Mouse (Mus musculus): ENCODE measurements around the gene 1700007K13Rik. TPM values are rescaled to one million over a fixed set of nuclear protein-coding genes. Genes with fewer than 3 reads are reported as not detected.
"Not testable (repeated sequence)": the region's sequence is repeated elsewhere in the genome, so short reads cannot be mapped to it uniquely, and the experiment has no call there.

1700007K13Rik gene
- polyA plus RNA-seq (2012; ENCODE audit: insufficient read depth, low replicate concordance) = 7.8 and 12.3 TPM in 2 replicates

DNA sequence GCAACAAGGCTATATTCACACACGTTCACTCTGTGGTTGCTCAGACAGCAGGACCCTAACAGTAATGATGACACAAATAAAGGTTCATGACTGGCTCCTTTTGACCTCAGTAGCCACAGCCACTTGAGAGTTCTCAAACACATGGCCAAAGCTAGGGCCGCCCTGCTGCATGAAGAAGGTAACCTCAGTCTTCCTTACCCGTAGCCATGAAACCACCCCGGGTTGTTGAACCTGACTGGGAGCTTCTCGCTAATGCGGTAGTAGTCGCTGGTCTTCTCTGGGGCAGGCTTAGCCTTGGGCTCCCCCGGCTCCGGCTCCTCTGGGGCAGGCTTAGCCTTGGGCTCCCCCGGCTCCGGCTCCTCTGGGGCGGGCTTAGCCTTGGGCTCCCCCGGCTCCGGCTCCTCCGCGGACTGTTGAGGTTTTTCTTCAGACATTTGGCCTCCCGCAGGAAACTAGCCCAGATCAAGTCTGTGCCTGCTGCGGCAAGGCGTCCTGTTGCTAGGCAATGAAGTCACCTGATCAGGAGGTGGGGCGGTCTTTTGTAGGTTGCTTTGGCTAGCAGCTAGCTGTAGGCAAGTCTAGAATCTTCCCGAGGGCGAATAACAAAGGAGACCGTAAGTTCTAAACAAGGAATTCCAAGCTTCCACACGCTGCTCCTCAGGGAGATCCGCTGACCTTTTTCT is at the start of gene 1700007K13Rik:
TSS of gene 1700007K13Rik (minus strand) at position 497 of the 683 bp plus-strand sequence.
- Histone ChIP-seq H3K36me3 (replicated peaks; ENCODE audit: low read length) (peaks cover 22% of the 10 kb centered on the region), H3K4me3 (replicated peaks) (peak within 1 kb of the TSS; percentile 86), H3K27me3 (replicated peaks) (peaks cover 32% of the 10 kb centered on the region), H3K4me1 (peaks cover 44% of the 10 kb centered on the region), H3K9me3 (no peaks in the 10 kb centered on the region)
- no peak for TF ChIP-seq FLI1 (IDR thresholded peaks at IDR 0.05; ENCODE audit: low read length)
- no peak for TF ChIP-seq GATA1 (IDR thresholded peaks at IDR 0.05; ENCODE audit: borderline replicate concordance, low read length)

DNA sequence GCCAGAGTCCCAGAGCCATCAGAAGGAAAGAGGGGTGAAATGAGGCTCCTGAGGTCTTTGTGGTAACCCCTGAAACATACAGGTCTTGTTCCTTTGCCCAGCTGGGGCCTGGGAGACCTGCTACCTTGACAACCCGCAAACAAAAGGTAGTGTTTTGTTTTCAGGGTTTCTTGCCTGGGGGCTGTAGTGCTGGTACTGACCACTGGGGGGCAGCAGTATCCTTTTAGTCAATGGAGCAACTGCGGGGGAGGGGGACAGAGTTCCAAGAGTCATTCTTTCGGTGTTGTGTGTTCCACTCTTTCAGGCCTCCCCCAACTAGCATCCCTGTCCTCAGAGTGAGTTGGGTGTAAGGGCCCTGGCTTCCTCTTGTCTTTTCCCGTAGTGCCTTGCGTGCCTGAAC is 48.4 kb upstream of the 1700007K13Rik start:
- TF ChIP-seq FLI1 (IDR thresholded peaks at IDR 0.05; ENCODE audit: low read length) (no peak), GATA1 (IDR thresholded peaks at IDR 0.05; ENCODE audit: borderline replicate concordance, low read length) (no peak)
- H3K9me3 ChIP-seq = no peaks in the 10 kb centered on the region
- H3K4me3 ChIP-seq (replicated peaks) = peak overlapping the region; percentile 92
- peaks cover 47% of the 10 kb centered on the region for H3K4me1 ChIP-seq
- no peaks in the 10 kb centered on the region for H3K36me3 ChIP-seq (replicated peaks; ENCODE audit: low read length)
- peaks cover 71% of the 10 kb centered on the region for H3K27me3 ChIP-seq (replicated peaks)

DNA sequence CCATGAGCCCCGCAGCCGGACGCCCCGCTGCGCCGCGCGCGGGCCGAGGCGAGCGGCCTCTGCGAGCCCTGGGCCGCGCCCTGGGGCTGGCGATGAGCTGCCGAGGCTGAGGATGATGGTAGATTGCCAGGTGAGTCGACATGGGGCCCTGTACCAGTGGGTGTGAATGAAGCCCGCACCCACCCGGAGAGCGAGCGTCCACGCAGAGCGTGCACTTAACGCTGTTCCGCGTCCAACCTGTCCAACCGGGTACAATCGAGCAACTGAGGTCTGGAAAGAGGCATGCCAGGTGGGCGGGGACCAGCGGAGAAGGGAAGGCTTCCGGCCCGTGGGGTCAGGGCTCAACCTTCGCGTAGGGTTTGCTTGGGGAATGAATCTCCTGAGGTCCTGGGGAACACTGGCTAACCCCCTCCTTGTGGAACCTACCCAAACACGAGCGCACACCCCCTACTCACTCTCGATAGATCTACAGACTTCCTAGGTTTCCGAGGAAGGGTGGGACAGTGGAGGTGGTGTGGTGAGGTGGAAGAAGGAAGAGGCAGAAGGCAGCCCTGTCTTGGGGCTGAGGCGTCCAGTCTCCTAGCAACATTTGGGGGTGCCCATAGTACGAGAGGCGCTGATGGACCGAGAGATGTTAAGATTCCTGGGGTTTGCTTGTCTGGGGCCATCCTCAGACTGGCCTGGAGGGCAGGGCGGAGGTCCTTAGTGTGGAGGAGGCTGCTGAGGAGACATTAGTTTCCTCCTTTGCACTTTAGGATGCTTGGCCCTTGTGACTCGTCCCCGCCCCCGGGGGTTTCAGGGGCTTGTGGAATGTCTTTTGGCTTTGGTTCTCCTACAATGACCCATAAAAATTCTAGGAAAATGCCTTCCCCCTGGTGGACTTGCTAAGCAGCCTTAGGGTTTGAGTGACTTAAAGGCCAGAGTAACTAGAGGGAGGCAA is 47.6 kb upstream of the 1700007K13Rik start:
- no peaks in the 10 kb centered on the region for H3K9me3 ChIP-seq
- H3K36me3 ChIP-seq (replicated peaks; ENCODE audit: low read length) = no peaks in the 10 kb centered on the region
- no peak for TF ChIP-seq GATA1 (IDR thresholded peaks at IDR 0.05; ENCODE audit: borderline replicate concordance, low read length)
- no peak for TF ChIP-seq FLI1 (IDR thresholded peaks at IDR 0.05; ENCODE audit: low read length)
- peaks cover 68% of the 10 kb centered on the region for H3K27me3 ChIP-seq (replicated peaks)
- peak overlapping the region; percentile 92 for H3K4me3 ChIP-seq (replicated peaks)
- peaks cover 47% of the 10 kb centered on the region for H3K4me1 ChIP-seq

DNA sequence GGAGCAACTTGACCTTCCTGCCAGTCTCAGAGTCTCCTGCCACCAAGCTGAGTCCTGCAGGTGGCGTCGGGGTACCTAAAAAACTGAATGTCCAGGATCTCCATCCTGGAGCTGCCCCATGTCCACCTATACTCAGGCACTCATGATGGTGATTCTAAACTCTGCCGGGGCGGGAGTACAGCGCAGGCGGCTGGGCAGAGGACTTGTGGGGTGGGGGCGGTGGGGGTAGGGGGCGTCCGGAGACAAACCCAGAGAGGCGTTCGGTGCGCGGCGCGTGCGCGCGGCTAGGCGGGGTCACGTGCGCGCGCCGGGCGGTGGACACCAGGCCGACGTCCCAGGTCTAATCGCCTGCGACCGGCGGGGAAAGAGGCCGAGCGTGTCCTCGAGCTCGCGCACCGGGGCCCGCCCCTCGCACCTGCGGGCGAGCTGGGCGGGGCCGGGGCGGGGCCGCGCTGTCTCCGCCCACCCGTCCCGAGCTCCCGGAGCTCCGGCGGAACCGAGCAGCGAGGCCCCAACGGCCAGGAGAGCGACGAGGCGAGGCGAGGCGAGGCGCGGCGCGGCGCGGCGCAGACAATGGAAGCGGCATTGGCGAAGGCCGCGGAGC is 46.8 kb upstream of the 1700007K13Rik start, which contains the start of gene Ralgds:
TSS of gene Ralgds (plus strand) at position 328 of the 604 bp plus-strand sequence.
- Histone ChIP-seq H3K36me3 (replicated peaks; ENCODE audit: low read length) (no peaks in the 10 kb centered on the region), H3K4me3 (replicated peaks) (peak within 1 kb of the TSS; percentile 92), H3K4me1 (peaks cover 42% of the 10 kb centered on the region), H3K9me3 (no peaks in the 10 kb centered on the region), H3K27me3 (replicated peaks) (peaks cover 67% of the 10 kb centered on the region)
- TF ChIP-seq FLI1 (IDR thresholded peaks at IDR 0.05; ENCODE audit: low read length) = no peak
- TF ChIP-seq GATA1 (IDR thresholded peaks at IDR 0.05; ENCODE audit: borderline replicate concordance, low read length) = no peak

DNA sequence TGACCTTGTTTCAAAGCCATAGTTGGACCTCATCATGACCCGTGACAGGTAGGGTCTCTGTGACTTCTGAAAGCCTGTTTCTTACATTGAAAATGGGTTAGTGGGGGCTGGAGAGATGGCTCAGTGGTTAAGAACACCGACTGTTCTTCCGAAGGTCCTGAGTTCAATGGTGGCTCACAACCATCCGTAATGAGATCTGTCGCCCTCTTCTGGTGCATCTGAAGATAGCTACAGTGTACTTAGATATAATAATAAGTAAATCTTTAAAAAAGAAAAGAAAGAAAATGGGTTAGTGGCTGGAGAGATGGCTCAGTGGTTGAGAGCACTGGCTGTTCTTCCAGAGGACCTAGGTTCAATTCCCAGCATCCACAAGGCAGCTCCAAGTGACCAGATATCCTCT is 45.5 kb upstream of the 1700007K13Rik start:
- not testable (repeated sequence) for H3K4me3 ChIP-seq (replicated peaks); H3K36me3 ChIP-seq (replicated peaks; ENCODE audit: low read length); H3K9me3 ChIP-seq
- Histone ChIP-seq H3K27me3 (replicated peaks) (peaks cover 75% of the 10 kb centered on the region), H3K4me1 (peaks cover 29% of the 10 kb centered on the region)

DNA sequence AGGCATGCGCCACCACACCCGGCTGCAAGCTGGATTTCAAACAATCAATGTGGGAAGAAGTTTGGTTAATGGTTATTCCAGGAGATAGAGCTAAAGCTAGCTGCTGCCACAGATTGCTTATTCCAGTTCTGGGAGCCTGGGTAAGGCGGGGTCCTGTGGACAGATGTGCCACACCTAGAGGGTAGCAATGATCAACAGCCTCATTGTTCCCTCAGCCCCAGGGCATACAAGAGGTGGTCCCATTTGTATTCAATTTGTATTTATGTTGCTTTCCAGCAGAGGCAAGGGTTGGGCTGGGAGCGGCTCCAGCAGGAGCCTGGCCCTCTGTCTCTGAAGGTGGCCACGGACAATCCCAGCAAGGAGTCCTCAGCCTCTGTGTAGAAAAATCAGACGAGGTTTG is 40.2 kb upstream of the 1700007K13Rik start:
- Histone ChIP-seq H3K4me3 (replicated peaks) (no peak overlapping the region), H3K27me3 (replicated peaks) (peaks cover 70% of the 10 kb centered on the region), H3K36me3 (replicated peaks; ENCODE audit: low read length) (no peaks in the 10 kb centered on the region), H3K9me3 (no peaks in the 10 kb centered on the region), H3K4me1 (no peaks in the 10 kb centered on the region)
- no peak for TF ChIP-seq GATA1 (IDR thresholded peaks at IDR 0.05; ENCODE audit: borderline replicate concordance, low read length)

DNA sequence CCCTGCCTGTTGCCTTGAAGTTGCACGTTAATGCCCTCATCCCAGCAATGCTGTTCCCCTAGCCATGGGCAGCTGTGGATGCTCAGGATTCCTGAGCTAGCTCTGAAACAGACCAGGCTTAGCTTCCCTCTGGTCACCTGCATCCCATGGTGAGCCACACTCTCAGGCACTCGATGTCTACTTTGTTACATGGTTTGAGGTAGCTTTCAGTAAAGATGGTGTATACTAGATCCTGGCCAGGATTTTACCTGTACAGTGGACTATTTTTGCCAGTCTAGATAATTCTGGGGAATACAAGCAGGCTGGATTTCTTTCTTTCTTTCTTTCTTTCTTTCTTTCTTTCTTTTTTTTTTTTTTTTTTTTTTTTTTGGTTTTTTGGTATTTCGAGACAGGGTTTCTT is 39.7 kb upstream of the 1700007K13Rik start, which contains the start of gene Gm10134:
TSS of gene Gm10134 (plus strand) at position 301 of the 400 bp plus-strand sequence.
- H3K36me3 ChIP-seq (replicated peaks; ENCODE audit: low read length) = no peaks in the 10 kb centered on the region
- peaks cover 66% of the 10 kb centered on the region for H3K27me3 ChIP-seq (replicated peaks)
- no peaks in the 10 kb centered on the region for H3K4me1 ChIP-seq
- H3K9me3 ChIP-seq = no peaks in the 10 kb centered on the region
- TF ChIP-seq FLI1 (IDR thresholded peaks at IDR 0.05; ENCODE audit: low read length) (no peak), GATA1 (IDR thresholded peaks at IDR 0.05; ENCODE audit: borderline replicate concordance, low read length) (no peak)
- no peak within 1 kb of the TSS for H3K4me3 ChIP-seq (replicated peaks)

DNA sequence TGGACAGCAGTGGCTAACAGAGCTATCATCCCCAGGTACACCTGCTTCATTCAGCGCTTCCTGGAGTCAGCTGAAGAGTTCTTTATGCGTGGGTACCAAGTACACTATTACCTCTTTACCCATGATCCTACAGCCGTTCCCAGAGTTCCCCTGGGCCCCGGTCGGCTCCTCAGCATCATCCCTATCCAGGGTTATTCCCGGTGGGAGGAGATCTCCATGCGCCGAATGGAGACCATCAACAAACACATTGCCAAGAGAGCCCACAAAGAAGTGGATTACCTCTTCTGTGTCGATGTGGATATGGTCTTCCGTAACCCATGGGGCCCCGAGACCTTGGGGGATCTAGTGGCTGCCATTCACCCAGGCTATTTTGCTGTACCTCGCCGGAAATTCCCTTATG is 38.5 kb upstream of the 1700007K13Rik start:
- Histone ChIP-seq H3K36me3 (replicated peaks; ENCODE audit: low read length) (no peaks in the 10 kb centered on the region), H3K4me3 (replicated peaks) (no peak overlapping the region), H3K9me3 (no peaks in the 10 kb centered on the region), H3K27me3 (replicated peaks) (peaks cover 59% of the 10 kb centered on the region), H3K4me1 (no peaks in the 10 kb centered on the region)
- no peak for TF ChIP-seq GATA1 (IDR thresholded peaks at IDR 0.05; ENCODE audit: borderline replicate concordance, low read length)
- no peak for TF ChIP-seq FLI1 (IDR thresholded peaks at IDR 0.05; ENCODE audit: low read length)

DNA sequence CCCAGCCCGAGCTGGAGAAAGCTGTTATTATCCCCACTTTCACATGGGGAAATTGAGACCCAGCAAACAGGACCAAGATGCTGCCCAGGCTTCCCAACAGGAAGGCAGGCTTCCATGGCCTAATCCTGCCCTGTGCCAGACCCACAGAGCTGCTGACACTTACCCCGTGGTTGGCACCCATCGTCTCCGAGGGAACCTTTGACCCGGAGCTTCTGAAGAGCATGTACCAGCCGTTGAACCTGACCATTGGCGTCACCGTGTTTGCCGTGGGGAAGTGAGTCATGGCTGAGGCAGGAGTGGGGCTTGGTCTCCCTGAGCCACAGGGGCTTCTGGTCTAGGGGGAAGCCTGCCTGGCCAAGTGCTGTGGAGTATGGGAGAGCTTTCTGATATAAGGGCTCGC is 36.9 kb upstream of the 1700007K13Rik start:
- TF ChIP-seq GATA1 (IDR thresholded peaks at IDR 0.05; ENCODE audit: borderline replicate concordance, low read length) (no peak), FLI1 (IDR thresholded peaks at IDR 0.05; ENCODE audit: low read length) (no peak)
- H3K4me1 ChIP-seq = peaks cover 6% of the 10 kb centered on the region; the same call in 1 of the 2 replicates
- no peaks in the 10 kb centered on the region for H3K36me3 ChIP-seq (replicated peaks; ENCODE audit: low read length)
- H3K4me3 ChIP-seq (replicated peaks) = no peak overlapping the region
- no peaks in the 10 kb centered on the region for H3K9me3 ChIP-seq
- H3K27me3 ChIP-seq (replicated peaks) = peaks cover 55% of the 10 kb centered on the region
